Mouse (Mus musculus) CH12.LX (cell line): Measurements from ENCODE around the gene Rnase4. TPM values are rescaled to one million over a fixed set of nuclear protein-coding genes. Genes with fewer than 3 reads are reported as not detected.

Experiments used
- DNase-seq: peaks from one replicate; pipeline ENCODE4 v3.0.0-alpha.2; 2013; ENCODE audit errors: extremely low read depth
- H3K27ac ChIP-seq: 2 replicates; pipeline ENCODE4 v1.5.1; 2012; ENCODE audit warnings: low read depth, mild to moderate bottlenecking, control low read depth, moderate library complexity; ENCODE audit not compliant: insufficient read depth
- H3K27me3 ChIP-seq: replicated peaks from 2 replicates; pipeline ENCODE3; 2012; ENCODE audit warnings: inconsistent platforms
- H3K36me3 ChIP-seq, 2 experiments: replicated peaks in 1 of 2; 2 replicates each; pipeline versions ENCODE3 to v1.6.1; 2012; ENCODE audit warnings: inconsistent platforms in 1 of 2, low read length in 1 of 2, mild to moderate bottlenecking in 1 of 2, mixed read lengths in 1 of 2, moderate library complexity in 1 of 2; ENCODE audit not compliant: control insufficient read depth in 1 of 2, insufficient read depth in 1 of 2
- H3K4me1 ChIP-seq, 2 experiments: 2 replicates each; pipeline ENCODE4 v1.6.1; 2012; ENCODE audit warnings: inconsistent platforms in 1 of 2, moderate library complexity in 1 of 2; ENCODE audit not compliant: insufficient read depth in 2 of 2, control insufficient read depth in 1 of 2
- H3K4me2 ChIP-seq: 2 replicates; pipeline ENCODE4 v1.6.1; 2012; ENCODE audit warnings: low read depth, mild to moderate bottlenecking, control low read depth; ENCODE audit not compliant: poor library complexity, insufficient read depth, severe bottlenecking
- H3K4me3 ChIP-seq, 3 experiments: fragments of 150-350 bp in 1 of 3; sonication (generic) in 1 of 3; replicated peaks in 1 of 3; 2 replicates each; pipeline versions ENCODE3 to v1.5.1; 2011 to 2012; ENCODE audit warnings: low read depth in 2 of 3, low read length in 2 of 3, mild to moderate bottlenecking in 2 of 3, moderate library complexity in 2 of 3, control low read depth in 1 of 3, improper control_type of control experiment in 1 of 3, inconsistent platforms in 1 of 3, mixed read lengths in 1 of 3; ENCODE audit not compliant: poor library complexity in 1 of 3
- H3K79me2 ChIP-seq: replicated peaks from 2 replicates; pipeline ENCODE4 v1.6.1; 2012; ENCODE audit warnings: mild to moderate bottlenecking, moderate library complexity; ENCODE audit not compliant: control insufficient read depth, poor library complexity, insufficient read depth, severe bottlenecking; ENCODE audit errors: extremely low read depth
- H3K9ac ChIP-seq: 2 replicates; pipeline ENCODE4 v1.6.1; 2012; ENCODE audit warnings: low read depth, mild to moderate bottlenecking, control low read depth, moderate library complexity; ENCODE audit not compliant: insufficient read depth
- H3K9me3 ChIP-seq: replicated peaks from 2 replicates; pipeline ENCODE3; 2012; ENCODE audit warnings: low read length, inconsistent platforms, mixed read lengths
- CHD1 ChIP-seq: IDR thresholded peaks from 2 replicates; pipeline ENCODE4 v1.6.1; 2012; ENCODE audit warnings: low read depth, low read length, improper control_type of control experiment, inconsistent platforms
- HCFC1 ChIP-seq: IDR thresholded peaks from 2 replicates; pipeline ENCODE4 v1.6.1; 2012; ENCODE audit warnings: low read depth, mild to moderate bottlenecking, inconsistent platforms, low read length, improper control_type of control experiment
- IRF4 ChIP-seq: IDR thresholded peaks from 2 replicates; pipeline ENCODE4 v1.6.1; 2014; ENCODE audit warnings: low read depth, mild to moderate bottlenecking, inconsistent platforms, low read length, improper control_type of control experiment
- JUN ChIP-seq: IDR thresholded peaks from 2 replicates; pipeline ENCODE4 v1.6.1; 2011; ENCODE audit warnings: low read depth, mild to moderate bottlenecking, low read length, improper control_type of control experiment, moderate library complexity; ENCODE audit not compliant: insufficient read depth
- JUND ChIP-seq: conservative IDR thresholded peaks from 2 replicates; pipeline ENCODE4 v1.6.1; 2011; ENCODE audit warnings: low read depth, low read length, improper control_type of control experiment
- KAT2A ChIP-seq: IDR thresholded peaks from 2 replicates; pipeline ENCODE4 v1.6.1; 2012; ENCODE audit warnings: low read length, improper control_type of control experiment, inconsistent platforms; ENCODE audit not compliant: insufficient replicate concordance
- MAX ChIP-seq: IDR thresholded peaks from 2 replicates; pipeline ENCODE4 v1.6.1; 2011; ENCODE audit warnings: low read length, improper control_type of control experiment
- MAZ ChIP-seq: IDR thresholded peaks from 2 replicates; pipeline ENCODE4 v1.6.1; 2012; ENCODE audit warnings: low read depth, mild to moderate bottlenecking, inconsistent platforms, low read length, improper control_type of control experiment, moderate library complexity
- MEF2A ChIP-seq: IDR thresholded peaks from 2 replicates; pipeline ENCODE4 v1.6.1; 2014; ENCODE audit warnings: low read depth, mild to moderate bottlenecking, inconsistent platforms, low read length, improper control_type of control experiment, borderline replicate concordance
- MXI1 ChIP-seq: IDR thresholded peaks from 2 replicates; pipeline ENCODE4 v1.6.1; 2011; ENCODE audit warnings: mild to moderate bottlenecking, low read depth, low read length, improper control_type of control experiment
- NELFE ChIP-seq: IDR thresholded peaks from 2 replicates; pipeline ENCODE4 v1.6.1; 2011; ENCODE audit warnings: low read depth, low read length, improper control_type of control experiment
- POLR2A ChIP-seq: IDR thresholded peaks from 2 replicates; pipeline ENCODE4 v1.6.1; 2011; ENCODE audit warnings: low read depth, mild to moderate bottlenecking, improper control_type of control experiment, low read length
- SMC3 ChIP-seq: IDR thresholded peaks from 2 replicates; pipeline ENCODE4 v1.6.1; 2011; ENCODE audit warnings: low read depth, low read length, improper control_type of control experiment
- TBP ChIP-seq: conservative IDR thresholded peaks from 2 replicates; pipeline ENCODE4 v1.6.1; 2011; ENCODE audit warnings: low read depth, low read length, improper control_type of control experiment
- TCF12 ChIP-seq: IDR thresholded peaks from 2 replicates; pipeline ENCODE4 v1.6.1; 2014; ENCODE audit warnings: low read depth, mild to moderate bottlenecking, inconsistent platforms, low read length, improper control_type of control experiment
- UBTF ChIP-seq: IDR thresholded peaks from 2 replicates; pipeline ENCODE4 v1.6.1; 2012; ENCODE audit warnings: low read depth, mild to moderate bottlenecking, inconsistent platforms, low read length, improper control_type of control experiment, moderate library complexity
- USF2 ChIP-seq: conservative IDR thresholded peaks from 2 replicates; pipeline ENCODE4 v1.6.1; 2011; ENCODE audit warnings: low read depth, low read length, improper control_type of control experiment
- ZC3H11A ChIP-seq: IDR thresholded peaks from 2 replicates; pipeline ENCODE4 v1.6.1; 2012; ENCODE audit warnings: low read depth, mild to moderate bottlenecking, inconsistent platforms, low read length, improper control_type of control experiment
- dilution Hi-C: fragments of 300-500 bp; cut with MboI; formaldehyde crosslinking; loops from 2 replicates; pipeline ENCODE4 v1.14.3; 2020; ENCODE audit warnings: low sequenced_read_pairs; ENCODE audit not compliant: extremely low pct_unique_long_range_greater_than_20kb, extremely low pct_ligation_motif_present
- in situ Hi-C: fragments of 300-500 bp; cut with MboI; formaldehyde crosslinking; loops from 3 replicates; pipeline ENCODE4 v1.14.3; 2019; ENCODE audit warnings: low sequenced_read_pairs, low pct_ligation_motif_present, low pct_unique_long_range_greater_than_20kb, mixed read lengths
- polyA plus RNA-seq: library from polyadenylated mRNA; unstranded; fragments of >175 nt; gene quantifications from 2 replicates; pipeline ENCODE4 v1.2.1, GENCODE M21; 2012; ENCODE audit warnings: low read depth; ENCODE audit not compliant: insufficient read length
- total RNA-seq, 2 experiments: library from RNA; depleted of rRNA; stranded (reverse); fragments of 300-350 nt in 1 of 2; fragments of >200 nt in 1 of 2; gene quantifications; 2 replicates each; pipeline ENCODE4 v1.2.3; 2012 to 2014

The Rnase4 gene
- total and polyA plus RNA-seq, 3 experiments = 1.6 to 1.9 (median 1.8) TPM

GRCm38 (mm10) chr14:51103217-51103616 is 12.3 kb downstream of the Rnase4 start (continued):
- no peak for TF ChIP-seq JUN
- no peak for TF ChIP-seq POLR2A
- TF ChIP-seq NELFE = no peak
- TF ChIP-seq MAZ = no peak
- TF ChIP-seq TCF12 = no peak
- TF ChIP-seq USF2 = no peak
- TF ChIP-seq ZC3H11A = peak; percentile 93
- no peak for TF ChIP-seq KAT2A
- TF ChIP-seq, all 38 proteins: peak for 5

- no peak overlapping the region for H3K4me2 ChIP-seq
- no peaks in the 10 kb centered on the region for H3K27me3 ChIP-seq
- TF ChIP-seq IRF4 (no peak), MXI1 (no peak), TBP (no peak), JUND (no peak), MEF2A (no peak), HCFC1 (no peak), MAX (no peak), SMC3 (no peak), CHD1 (no peak)
- H3K4me3 ChIP-seq = no peak overlapping the region
- H3K9ac ChIP-seq = no peak overlapping the region
- DNase-seq = no peak
- dilution Hi-C loops (no loop called here), in situ Hi-C loops (loop anchor here (5.0 to 25.0 kb wide), 2 partner anchors 163 to 358 kb away; partner anchors contain the start of gene Vmn2r89)
- H3K4me1 ChIP-seq = peaks cover 16 to 36% of the 10 kb centered on the region in 2 experiments
- no peaks in the 10 kb centered on the region for H3K79me2 ChIP-seq
- H3K9me3 ChIP-seq = no peaks in the 10 kb centered on the region
- no peaks in the 10 kb centered on the region for H3K36me3 ChIP-seq
- H3K27ac ChIP-seq = no peak overlapping the region
These were observed 13.5 kb downstream of the Rnase4 start for GRCm38 (mm10) chr14:51104366-51104765.

- Histone ChIP-seq H3K4me3 (no peak overlapping the region), H3K27ac (no peak overlapping the region), H3K36me3 (no peaks in the 10 kb centered on the region), H3K4me2 (no peak overlapping the region), H3K27me3 (no peaks in the 10 kb centered on the region), H3K9ac (no peak overlapping the region), H3K9me3 (no peaks in the 10 kb centered on the region), H3K4me1 (peaks cover 16 to 36% of the 10 kb centered on the region in 2 experiments), H3K79me2 (no peaks in the 10 kb centered on the region)
- DNase-seq = no peak
- in situ Hi-C loops = loop anchor here (5.0 to 25.0 kb wide), 2 partner anchors 51 to 356 kb away; partner anchors contain the start of gene Vmn2r89
- peak; percentile 66; the same call in 1 of the 2 replicates for TF ChIP-seq IRF4
- no peak for TF ChIP-seq UBTF
- TF ChIP-seq, all 38 proteins: peak for 1
- dilution Hi-C loops = no loop called here
These were observed 15.6 kb downstream of the Rnase4 start for GRCm38 (mm10) chr14:51106449-51106967.
